Mouse (Mus musculus) midbrain, postnatal 0 days (tissue): Measurements from ENCODE around the gene Saxo1. TPM values are rescaled to one million over a fixed set of nuclear protein-coding genes. Genes with fewer than 3 reads are reported as not detected.

Source experiments
- ATAC-seq: fragments of 200-750 bp; cut with Nextera tagmentation; 2 replicates; pipeline ENCODE4 v1.8.0; 2017; ENCODE audit warnings: moderate number of reproducible peaks, mild to moderate bottlenecking, moderate TSS enrichment, moderate library complexity; ENCODE audit not compliant: low FRiP score
- DNase-seq: peaks from one replicate; pipeline ENCODE4 v3.0.0-alpha.2; 2015; ENCODE audit warnings: low spot score
- H3K27ac ChIP-seq: fragments of 300-500 bp; sonication (generic); 2 replicates; pipeline ENCODE4 v1.5.1; 2014; ENCODE audit warnings: low read depth, mild to moderate bottlenecking, low read length, mixed read lengths
- H3K27me3 ChIP-seq: fragments of 300-500 bp; sonication (generic); 2 replicates; pipeline ENCODE4 v1.6.1; 2014; ENCODE audit warnings: low read length, control low read depth, mixed read lengths; ENCODE audit not compliant: insufficient read depth
- H3K36me3 ChIP-seq: fragments of 300-500 bp; sonication (generic); 2 replicates; pipeline ENCODE4 v1.6.1; 2014; ENCODE audit warnings: low read length, control low read depth, mixed read lengths; ENCODE audit not compliant: insufficient read depth
- H3K4me1 ChIP-seq: fragments of 300-500 bp; sonication (generic); 2 replicates; pipeline ENCODE4 v1.6.1; 2014; ENCODE audit warnings: mild to moderate bottlenecking, control low read depth, antibody characterized with exemption, low read length, mixed read lengths; ENCODE audit not compliant: insufficient read depth
- H3K4me2 ChIP-seq: fragments of 300-500 bp; sonication (generic); 2 replicates; pipeline ENCODE4 v1.6.1; 2014; ENCODE audit warnings: low read depth, mild to moderate bottlenecking, low read length, mixed read lengths; ENCODE audit not compliant: poor library complexity, severe bottlenecking
- H3K4me3 ChIP-seq: fragments of 300-500 bp; sonication (generic); 2 replicates; pipeline ENCODE4 v1.5.1; 2014; ENCODE audit warnings: low read depth, mild to moderate bottlenecking, low read length, moderate library complexity
- H3K9ac ChIP-seq: fragments of 300-500 bp; sonication (generic); replicated peaks from 2 replicates; pipeline ENCODE4 v1.6.1; 2014; ENCODE audit warnings: mild to moderate bottlenecking, low read length, moderate library complexity, mixed read lengths; ENCODE audit not compliant: poor library complexity, severe bottlenecking
- H3K9me3 ChIP-seq: fragments of 300-500 bp; sonication (generic); 2 replicates; pipeline ENCODE4 v1.6.1; 2016; ENCODE audit warnings: low read length, control low read depth
- CTCF ChIP-seq: IDR thresholded peaks from 2 replicates; pipeline ENCODE4 v1.5.1; 2016; ENCODE audit warnings: antibody characterized with exemption, mild to moderate bottlenecking
- WGBS: fragments of 180-500 bp; shearing (Covaris S2); extraction: QIAGEN DNeasy Blood & Tissue Kit; methylation state at CpG from one replicate; pipeline ENCODE4 v1.1.7; 2014; 5-methylcytosine and 5-hydroxymethylcytosine counted together
- polyA plus RNA-seq: library from polyadenylated mRNA; unstranded; fragments of >200 nt; fragmentation: Nextera tagmentation; extraction: Ambion mirVana; gene quantifications from 2 replicates; pipeline ENCODE4 v1.2.1, GENCODE M21; 2015
- total RNA-seq: library from RNA; depleted of rRNA; stranded (reverse); fragments of >200 nt; gene quantifications from 2 replicates; pipeline ENCODE4 v1.2.3, GENCODE M21; 2014

The Saxo1 gene
- total and polyA plus RNA-seq, 2 experiments from 2014 or later = not detected

DNA sequence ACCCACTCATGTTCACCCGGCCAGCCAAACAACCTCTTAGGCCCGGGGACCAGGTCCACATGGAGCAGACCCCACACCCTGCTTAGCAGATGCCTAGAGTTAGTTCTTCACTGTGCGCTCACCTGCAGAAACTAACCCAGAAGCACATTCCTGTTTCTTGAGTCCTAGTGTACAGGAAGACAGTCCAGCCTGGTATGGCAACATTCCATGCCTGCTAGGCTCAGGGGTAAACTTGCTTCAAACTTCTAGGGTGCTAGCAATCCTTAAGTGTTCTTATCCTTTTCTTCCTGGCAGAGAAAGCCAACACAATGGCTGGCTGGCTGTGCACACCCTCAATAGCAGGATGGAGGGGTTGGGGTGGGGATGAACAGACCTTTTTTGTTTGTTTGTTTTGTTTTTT lies 147.2 kb downstream of the Saxo1 start:
- DNase-seq (no peak), ATAC-seq (no peak)
- no peak overlapping the region for H3K9ac ChIP-seq
- H3K9me3 ChIP-seq = no peaks in the 10 kb centered on the region
- no peak overlapping the region for H3K4me2 ChIP-seq
- H3K4me1 ChIP-seq = no peaks in the 10 kb centered on the region
- WGBS = 90% methylated on average over 3 of the region's 3 CpGs
- H3K27ac ChIP-seq = no peak overlapping the region
- H3K4me3 ChIP-seq = no peak overlapping the region
- TF ChIP-seq CTCF = no peak
- H3K27me3 ChIP-seq = no peaks in the 10 kb centered on the region
- no peaks in the 10 kb centered on the region for H3K36me3 ChIP-seq

DNA sequence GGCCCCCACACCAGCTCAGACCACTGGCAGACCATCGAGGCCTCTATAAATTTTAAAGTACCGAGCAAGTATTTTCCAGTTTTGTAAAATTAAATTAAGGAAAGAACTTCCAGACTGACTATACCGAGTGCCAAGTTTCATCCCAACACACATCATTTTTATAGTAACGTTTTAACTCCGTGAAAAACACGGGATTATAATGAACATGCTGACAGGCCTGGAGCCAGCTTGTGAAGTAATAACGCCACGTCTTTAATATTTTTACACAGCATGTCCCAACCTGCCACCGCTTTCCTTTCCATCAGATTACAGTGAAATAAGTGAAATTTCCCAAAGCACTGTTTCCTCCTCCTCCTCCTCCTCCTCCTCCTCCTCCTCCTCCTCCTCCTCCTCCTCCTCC lies 149.7 kb downstream of the Saxo1 start:
- Histone ChIP-seq H3K4me3 (no peak overlapping the region), H3K4me2 (no peak overlapping the region), H3K4me1 (no peaks in the 10 kb centered on the region), H3K27me3 (no peaks in the 10 kb centered on the region), H3K9me3 (no peaks in the 10 kb centered on the region), H3K36me3 (no peaks in the 10 kb centered on the region), H3K27ac (no peak overlapping the region), H3K9ac (no peak overlapping the region)
- TF ChIP-seq CTCF = no peak
- ATAC-seq = no peak
- no peak for DNase-seq
- WGBS = 82% methylated on average over 9 of the region's 9 CpGs

DNA sequence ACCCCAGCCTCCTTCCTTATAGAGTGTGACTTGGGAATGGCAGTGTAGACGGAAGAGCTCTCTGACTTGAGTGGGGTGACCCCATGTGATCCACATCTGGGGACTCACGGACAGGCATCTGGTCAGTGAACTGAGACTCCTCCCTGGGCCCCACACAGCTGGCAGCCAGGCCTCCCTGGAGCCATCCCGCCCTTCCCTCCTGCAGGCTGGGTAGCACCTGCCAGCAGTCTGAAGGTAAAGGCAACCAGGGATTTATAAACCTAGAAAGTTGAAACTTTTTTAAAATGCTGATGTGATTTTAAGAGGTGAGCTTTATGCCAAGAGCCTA lies 151.0 kb downstream of the Saxo1 start:
- H3K4me2 ChIP-seq = no peak overlapping the region
- H3K4me1 ChIP-seq = no peaks in the 10 kb centered on the region
- no peaks in the 10 kb centered on the region for H3K36me3 ChIP-seq
- DNase-seq (no peak), ATAC-seq (no peak)
- no peak overlapping the region for H3K4me3 ChIP-seq
- 70% methylated on average over 3 of the region's 3 CpGs for WGBS
- no peaks in the 10 kb centered on the region for H3K9me3 ChIP-seq
- no peaks in the 10 kb centered on the region for H3K27me3 ChIP-seq
- no peak overlapping the region for H3K9ac ChIP-seq
- no peak for TF ChIP-seq CTCF
- no peak overlapping the region for H3K27ac ChIP-seq

DNA sequence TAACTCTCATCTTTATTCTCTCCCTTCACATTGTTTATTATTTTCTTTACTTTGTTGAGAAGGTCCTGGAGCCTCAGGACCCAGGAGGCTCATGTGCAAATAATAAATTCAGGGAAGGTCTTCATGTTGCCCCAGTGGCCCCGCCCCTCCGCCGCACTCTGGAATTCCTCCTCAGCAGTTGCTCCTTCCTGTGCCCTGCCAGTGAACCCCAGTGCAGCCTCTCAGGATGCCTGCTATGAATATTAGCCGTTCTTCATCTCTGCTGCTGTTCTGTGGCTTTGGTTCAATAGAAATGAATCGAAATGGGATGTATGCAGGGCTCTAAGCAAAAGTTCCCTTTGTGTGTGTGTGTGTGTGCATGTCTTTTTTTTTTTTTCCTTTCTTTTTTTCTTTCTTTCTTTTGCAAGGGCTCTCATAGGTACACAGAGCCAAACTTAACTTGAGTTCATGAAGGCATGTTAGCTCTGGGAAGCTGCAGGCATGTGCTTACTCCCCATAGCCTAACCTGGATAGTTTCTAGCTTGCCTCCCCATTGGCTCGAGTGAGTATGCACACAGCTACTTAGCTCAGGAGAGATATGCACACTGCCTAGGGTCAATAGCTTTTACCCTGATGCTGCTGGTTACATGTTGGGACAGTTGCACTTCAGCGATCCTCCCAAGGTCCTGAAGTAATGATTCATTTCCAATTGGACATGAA lies 151.5 kb downstream of the Saxo1 start:
- Histone ChIP-seq H3K9me3 (no peaks in the 10 kb centered on the region), H3K9ac (no peak overlapping the region), H3K36me3 (no peaks in the 10 kb centered on the region), H3K4me1 (no peaks in the 10 kb centered on the region), H3K27me3 (no peaks in the 10 kb centered on the region), H3K4me2 (no peak overlapping the region), H3K4me3 (no peak overlapping the region), H3K27ac (no peak overlapping the region)
- DNase-seq = no peak
- 70% methylated on average over 7 of the region's 7 CpGs for WGBS
- ATAC-seq = no peak
- TF ChIP-seq CTCF = no peak

DNA sequence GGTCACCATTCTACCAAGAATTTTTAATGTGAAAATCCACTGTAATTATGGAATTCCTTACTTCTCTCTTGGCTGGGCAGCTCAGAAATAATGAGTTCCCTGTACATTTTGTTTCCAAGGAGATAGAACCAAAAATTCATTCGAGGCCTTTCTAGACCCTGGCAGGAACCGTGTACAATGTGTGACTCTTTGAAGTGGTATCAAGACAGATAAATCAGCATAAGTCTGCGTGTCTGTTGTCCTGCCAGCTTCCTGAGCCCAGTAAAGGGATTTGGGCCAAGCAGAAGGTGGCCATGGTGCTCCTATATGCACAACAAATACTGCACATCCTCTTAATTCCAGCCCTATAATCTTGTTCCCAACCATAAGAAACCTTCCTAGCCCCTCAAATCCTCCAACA lies 157.0 kb downstream of the Saxo1 start:
- Histone ChIP-seq H3K9me3 (no peaks in the 10 kb centered on the region), H3K4me3 (no peak overlapping the region), H3K27me3 (no peaks in the 10 kb centered on the region), H3K4me2 (no peak overlapping the region), H3K27ac (no peak overlapping the region), H3K4me1 (no peaks in the 10 kb centered on the region), H3K36me3 (no peaks in the 10 kb centered on the region), H3K9ac (no peak overlapping the region)
- 29% methylated on average over 3 of the region's 3 CpGs for WGBS
- DNase-seq (no peak), ATAC-seq (no peak)
- no peak for TF ChIP-seq CTCF

DNA sequence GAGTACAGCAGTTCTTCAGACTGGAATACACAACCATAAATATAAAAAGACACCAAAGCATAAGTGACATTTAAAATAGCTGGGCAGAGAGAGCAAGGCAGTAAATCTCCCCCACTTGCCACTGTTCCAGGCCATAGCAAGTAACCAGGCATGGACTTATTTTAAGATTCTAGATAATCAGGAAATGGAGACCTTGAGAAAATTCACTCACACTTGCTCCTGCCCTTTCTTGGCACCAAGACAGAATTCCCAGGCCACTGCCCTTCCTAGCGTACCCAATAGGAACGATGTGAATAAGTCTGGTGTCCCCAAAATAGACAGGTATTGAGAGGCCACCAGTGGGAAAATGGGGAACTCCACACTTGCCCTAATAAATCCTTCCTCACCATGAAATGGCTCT lies 160.7 kb downstream of the Saxo1 start:
- Histone ChIP-seq H3K36me3 (no peaks in the 10 kb centered on the region), H3K27ac (no peak overlapping the region), H3K4me2 (no peak overlapping the region), H3K27me3 (no peaks in the 10 kb centered on the region), H3K9ac (no peak overlapping the region), H3K4me1 (no peaks in the 10 kb centered on the region), H3K4me3 (no peak overlapping the region), H3K9me3 (no peaks in the 10 kb centered on the region)
- no peak for TF ChIP-seq CTCF
- ATAC-seq (no peak), DNase-seq (no peak)
- WGBS = 90% methylated on average over 2 of the region's 2 CpGs
